Mouse (Mus musculus) T-helper 2 cell (primary cell): ENCODE data around the gene Asic2.

Source experiments
- in situ Hi-C: fragments of 300-600 bp; cut with MboI, MseI; formaldehyde crosslinking; loops from one replicate; pipeline ENCODE4 v1.15.1; 2025; ENCODE audit warnings: high pct_unique_total_duplicates

Gene Asic2

GRCm38 (mm10) chr11:80868039-80868438 lies 1100.2 kb downstream of the Asic2 start:
- in situ Hi-C loops = no loop called here

GRCm38 (mm10) chr11:80862941-80863340 lies 1105.3 kb downstream of the Asic2 start:
- in situ Hi-C loops = no loop called here

GRCm38 (mm10) chr11:80858065-80858464 lies 1110.2 kb downstream of the Asic2 start, which contains the start of gene Spaca3:
Gene Spaca3, plus strand, starts transcription at chr11:80858365.
- in situ Hi-C loops = no loop called here

GRCm38 (mm10) chr11:80856827-80857226 lies 1111.4 kb downstream of the Asic2 start:
- in situ Hi-C loops = no loop called here

GRCm38 (mm10) chr11:80854908-80855307 lies 1113.3 kb downstream of the Asic2 start:
- in situ Hi-C loops = no loop called here

- in situ Hi-C loops = no loop called here
Measured at GRCm38 (mm10) chr11:80854430-80854829, 1113.8 kb downstream of the Asic2 start.

- in situ Hi-C loops = no loop called here
Measured at GRCm38 (mm10) chr11:80853014-80853413, 1115.2 kb downstream of the Asic2 start.

- in situ Hi-C loops = no loop called here
Measured at GRCm38 (mm10) chr11:80851859-80852258, 1116.4 kb downstream of the Asic2 start.

- in situ Hi-C loops = no loop called here
Measured at GRCm38 (mm10) chr11:80848131-80848530, 1120.1 kb downstream of the Asic2 start.

- in situ Hi-C loops = no loop called here
Measured at GRCm38 (mm10) chr11:80846115-80846514, 1122.1 kb downstream of the Asic2 start.

- in situ Hi-C loops = no loop called here
Measured at GRCm38 (mm10) chr11:80845486-80845885, 1122.8 kb downstream of the Asic2 start.

GRCm38 (mm10) chr11:80843435-80843834 lies 1124.8 kb downstream of the Asic2 start:
- in situ Hi-C loops = no loop called here

- in situ Hi-C loops = no loop called here
Measured at GRCm38 (mm10) chr11:80838724-80839123, 1129.5 kb downstream of the Asic2 start.

GRCm38 (mm10) chr11:80835841-80836240 lies 1132.4 kb downstream of the Asic2 start:
- in situ Hi-C loops = no loop called here

GRCm38 (mm10) chr11:80835395-80835794 lies 1132.9 kb downstream of the Asic2 start:
- in situ Hi-C loops = no loop called here
